In the genomic region with DNA sequence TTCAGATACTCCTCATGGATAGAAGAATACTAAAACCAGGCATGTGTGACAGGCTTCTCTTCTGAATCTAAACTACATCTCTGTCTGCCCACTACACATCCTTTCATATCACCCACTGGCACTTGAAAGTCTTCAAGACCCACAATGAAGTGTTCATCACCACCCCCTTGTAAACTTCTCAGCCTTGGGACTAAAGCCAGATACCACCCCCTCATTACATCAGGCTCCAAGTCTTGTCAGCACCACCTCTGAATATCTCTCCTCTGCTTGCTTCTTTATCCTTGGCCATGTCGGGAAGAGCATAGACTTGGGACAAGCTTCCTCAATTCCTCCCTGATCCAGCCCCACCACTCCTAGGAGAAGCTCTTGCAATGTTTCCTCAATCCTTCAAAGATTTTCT, we compare ENCODE assay signal across 28 mouse cellular contexts.
A peak's percentile ranks its signal among the peaks of the same experiment; 100 is the strongest.
DNase-seq lines count a peak whose midpoint lies in the region; ATAC-seq and TF ChIP-seq lines count a peak whose summit lies in the region.
"Had no signal": no experiment of that assay in that cellular context is flagged by ENCODE, and none has a peak within 500 bp of the region (broad histone marks: within the 10 kb centered on the region; RNA-seq: fewer than 3 reads in every experiment).

No protein-coding gene starts in this region.

- no peak for ATAC-seq in hindbrain, embryonic 14.5 days (ENCODE audit: low FRiP score)
- ATAC-seq: forebrain, embryonic 15.5 days; Patski had no signal

- no peak overlapping the region for H3K4me3 ChIP-seq in left cerebral cortex, adult 2 months
- H3K4me3 ChIP-seq in hindbrain, embryonic 14.5 days (replicated peaks; ENCODE audit: low read length): no peak overlapping the region
- H3K4me3 ChIP-seq: embryonic facial prominence, embryonic 10.5 days; embryonic facial prominence, embryonic 13.5 days; erythroblast, embryonic 14.5 days; forebrain, embryonic 12.5 days; forebrain, embryonic 15.5 days; heart, embryonic 13.5 days; hindbrain, embryonic 15.5 days had no signal

- 89% methylated on average over 1 of the region's 1 CpGs for WGBS in hindbrain, embryonic 14.5 days

- no peaks in the 10 kb centered on the region for H3K9me3 ChIP-seq in hindbrain, embryonic 14.5 days (ENCODE audit: control insufficient read depth, low read length)
- H3K9me3 ChIP-seq: embryonic facial prominence, embryonic 10.5 days; embryonic facial prominence, embryonic 13.5 days; forebrain, embryonic 12.5 days; forebrain, embryonic 15.5 days; G1E; heart, embryonic 13.5 days; hindbrain, embryonic 15.5 days had no signal

- no peaks in the 10 kb centered on the region for H3K4me1 ChIP-seq in hindbrain, embryonic 14.5 days (replicated peaks; ENCODE audit: control insufficient read depth, insufficient read depth, low read length)
- H3K4me1 ChIP-seq: embryonic facial prominence, embryonic 10.5 days; embryonic facial prominence, embryonic 13.5 days; forebrain, embryonic 12.5 days; forebrain, embryonic 15.5 days; heart, embryonic 13.5 days; hindbrain, embryonic 15.5 days had no signal

- peak; percentile 74 to 82 for DNase-seq in frontal cortex, adult 2 months (ENCODE audit: extremely low spot score in 1 of 2, low spot score in 1 of 2)
- DNase-seq in frontal cortex, postnatal 10 days (ENCODE audit: low spot score in 2 of 2): no peak
- DNase-seq in left cerebral cortex, adult 2 months (ENCODE audit: extremely low spot score in 1 of 2, low spot score in 2 of 2): peak in 1 of 2 experiments; percentile 58
- no peak for DNase-seq in left cerebral cortex, adult 11 months (ENCODE audit: low spot score)
- DNase-seq in right cerebral cortex, postnatal 25 days: peak; percentile 40
- DNase-seq in right cerebral cortex, postnatal 4 days: no peak
- DNase-seq in hindbrain, embryonic 14.5 days (ENCODE audit: low spot score): no peak
- DNase-seq: adrenal gland, postnatal 10 days; adrenal gland, postnatal 36 days; B cell, adult 2 months; cerebellum, adult 11 months; cerebellum, adult 2 months; cerebellum, adult 9-11 months; cerebellum, postnatal 36 days; embryo, embryonic 11 days; gastrocnemius, postnatal 25 days; heart, adult 18-20 months; heart, postnatal 14 days; heart, postnatal 4 days had no signal

- intact Hi-C loops in left cerebral cortex, adult 2 months (cut with DNase I): no loop called here

- H3K36me3 ChIP-seq in hindbrain, embryonic 14.5 days (replicated peaks; ENCODE audit: control insufficient read depth, insufficient read depth): no peaks in the 10 kb centered on the region
- H3K36me3 ChIP-seq: embryonic facial prominence, embryonic 10.5 days; embryonic facial prominence, embryonic 13.5 days; forebrain, embryonic 12.5 days; forebrain, embryonic 15.5 days; G1E; heart, embryonic 13.5 days; hindbrain, embryonic 15.5 days had no signal

- no peak overlapping the region for H3K4me2 ChIP-seq in hindbrain, embryonic 14.5 days (replicated peaks)
- H3K4me2 ChIP-seq: embryonic facial prominence, embryonic 13.5 days; forebrain, embryonic 12.5 days; forebrain, embryonic 15.5 days; heart, embryonic 13.5 days; hindbrain, embryonic 15.5 days had no signal

- H3K27ac ChIP-seq in left cerebral cortex, adult 2 months: peak overlapping the region; percentile 28; the same call in 1 of the 2 replicates
- no peak overlapping the region for H3K27ac ChIP-seq in hindbrain, embryonic 14.5 days
- H3K27ac ChIP-seq: embryonic facial prominence, embryonic 10.5 days; embryonic facial prominence, embryonic 13.5 days; forebrain, embryonic 12.5 days; forebrain, embryonic 15.5 days; heart, embryonic 13.5 days; hindbrain, embryonic 15.5 days had no signal

- no peaks in the 10 kb centered on the region for H3K27me3 ChIP-seq in hindbrain, embryonic 14.5 days (ENCODE audit: control insufficient read depth, insufficient read depth, low read length)
- H3K27me3 ChIP-seq: forebrain, embryonic 12.5 days; forebrain, embryonic 15.5 days; heart, embryonic 13.5 days; hindbrain, embryonic 15.5 days had no signal

- no peak overlapping the region for H3K9ac ChIP-seq in hindbrain, embryonic 14.5 days
- H3K9ac ChIP-seq: embryonic facial prominence, embryonic 13.5 days; forebrain, embryonic 12.5 days; forebrain, embryonic 15.5 days; heart, embryonic 13.5 days; hindbrain, embryonic 15.5 days had no signal

- no peak for TF ChIP-seq CTCF in left cerebral cortex, adult 2 months (IDR thresholded peaks at IDR 0.05)

Comparison
In these comparisons a context has a peak if more than half of its experiments do, and no peak if none do; other contexts are left out.
1. DNase-seq: peak in frontal cortex, adult 2 months (2 of 2) and right cerebral cortex, postnatal 25 days (single experiment); none in frontal cortex, postnatal 10 days (0 of 2), left cerebral cortex, adult 11 months (single experiment), right cerebral cortex, postnatal 4 days (single experiment) and hindbrain, embryonic 14.5 days (single experiment).